Mouse (Mus musculus) induced T-regulatory cell, adult 2 months (primary cell): ENCODE results near the gene Gp1ba.
A peak's percentile ranks its signal among the peaks of the same experiment; 100 is the strongest.

Source experiments
- DNase-seq: peaks from one replicate; pipeline ENCODE4 v3.0.0-alpha.2; 2012; ENCODE audit warnings: low read depth

Gene Gp1ba

DNA sequence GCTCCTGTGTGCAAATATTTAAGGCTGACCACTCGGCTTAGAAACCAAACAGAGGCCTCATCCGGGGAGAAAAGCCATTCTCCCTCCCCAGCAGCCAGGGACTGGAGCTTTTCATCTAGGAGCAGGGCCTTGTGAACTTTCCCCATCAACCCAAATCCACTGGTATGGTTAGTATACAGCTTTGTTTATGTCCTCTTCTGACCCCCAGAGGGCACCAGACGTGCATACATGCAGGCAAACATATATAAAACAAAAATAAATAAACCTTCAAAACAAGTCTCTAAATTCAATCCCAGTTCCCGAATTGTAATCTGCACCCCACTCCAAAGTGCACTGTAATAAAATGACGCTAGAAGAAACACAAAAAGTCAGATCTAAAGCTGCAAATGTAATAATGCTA lies 9.4 kb upstream of the Gp1ba start:
- DNase-seq, result peak; percentile 77

- DNase-seq, result no peak
These were observed 8.8 kb upstream of the Gp1ba start for GRCm38 (mm10) chr11:70630129-70630528.

GRCm38 (mm10) chr11:70635601-70636000 lies 3.3 kb upstream of the Gp1ba start:
- no peak for DNase-seq

GRCm38 (mm10) chr11:70637764-70638163 lies 1.2 kb upstream of the Gp1ba start:
- no peak for DNase-seq

DNA sequence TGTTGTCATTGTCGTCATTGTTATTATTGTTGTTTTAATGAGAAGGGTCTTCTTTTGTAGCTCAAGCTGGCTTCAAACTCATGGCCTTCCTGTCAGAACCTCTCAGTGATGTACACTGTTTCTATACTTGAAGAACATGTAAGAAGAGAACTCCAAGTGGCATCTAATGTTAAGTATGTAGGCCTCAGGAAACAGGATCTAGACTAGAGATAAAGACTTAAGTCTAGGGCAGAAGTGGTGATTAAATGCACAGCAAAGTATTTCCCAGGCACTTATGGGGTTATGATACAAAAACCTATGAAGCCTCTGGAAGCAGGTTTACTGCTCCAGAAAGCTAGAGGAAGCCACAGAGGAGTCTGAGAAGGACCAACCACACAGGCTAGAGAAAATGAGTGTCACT lies 629 bp upstream of the Gp1ba start:
- no peak for DNase-seq

DNA sequence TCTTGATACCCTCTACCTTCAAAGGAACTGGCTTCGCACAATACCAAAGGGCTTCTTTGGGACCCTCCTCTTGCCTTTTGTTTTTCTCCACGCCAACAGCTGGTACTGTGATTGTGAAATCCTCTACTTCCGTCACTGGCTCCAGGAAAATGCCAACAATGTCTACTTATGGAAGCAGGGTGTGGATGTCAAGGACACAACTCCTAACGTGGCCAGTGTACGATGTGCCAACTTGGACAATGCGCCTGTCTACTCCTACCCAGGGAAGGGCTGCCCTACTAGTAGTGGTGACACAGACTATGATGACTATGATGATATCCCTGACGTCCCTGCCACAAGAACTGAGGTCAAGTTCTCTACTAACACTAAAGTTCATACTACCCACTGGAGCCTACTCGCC lies 1.1 kb downstream of the Gp1ba start:
- no peak for DNase-seq

DNA sequence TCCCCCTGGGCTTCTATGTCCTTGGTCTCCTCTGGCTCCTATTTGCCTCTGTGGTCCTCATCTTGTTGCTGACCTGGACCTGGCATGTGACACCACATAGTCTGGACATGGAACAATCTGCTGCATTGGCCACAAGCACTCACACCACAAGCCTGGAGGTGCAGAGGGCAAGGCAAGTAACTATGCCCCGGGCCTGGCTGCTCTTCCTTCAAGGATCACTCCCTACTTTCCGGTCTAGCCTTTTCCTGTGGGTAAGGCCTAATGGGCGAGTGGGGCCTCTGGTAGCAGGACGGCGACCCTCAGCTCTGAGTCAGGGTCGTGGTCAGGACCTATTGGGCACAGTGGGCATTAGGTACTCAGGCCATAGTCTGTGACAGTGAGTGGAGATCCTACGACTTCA lies 2.3 kb downstream of the Gp1ba start:
- DNase-seq, result no peak

DNA sequence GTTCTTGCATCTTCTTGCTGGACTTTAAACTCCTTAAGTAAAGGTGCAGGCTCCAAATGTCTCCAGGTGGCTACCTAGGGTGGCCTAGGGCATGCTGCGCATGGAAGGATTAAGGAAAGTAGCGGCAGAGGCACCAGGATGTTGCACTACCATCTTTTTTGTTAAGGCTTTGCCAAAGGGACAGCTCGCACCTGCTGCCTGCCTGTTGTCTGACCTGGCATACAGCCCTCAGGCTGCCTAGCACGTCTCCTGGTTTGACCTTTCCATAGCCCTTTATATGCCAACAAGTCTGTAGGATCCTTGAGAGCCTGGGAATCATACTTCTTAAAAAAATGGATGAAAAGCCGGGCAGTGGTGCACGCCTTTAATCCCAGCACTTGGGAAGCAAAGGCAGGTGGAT lies 4.1 kb downstream of the Gp1ba start:
- no peak for DNase-seq

GRCm38 (mm10) chr11:70644564-70645103 lies 5.7 kb downstream of the Gp1ba start:
- no peak for DNase-seq

GRCm38 (mm10) chr11:70645461-70646258 lies 6.7 kb downstream of the Gp1ba start:
- DNase-seq, result no peak

GRCm38 (mm10) chr11:70646259-70646555 lies 7.3 kb downstream of the Gp1ba start:
- DNase-seq, result no peak

DNA sequence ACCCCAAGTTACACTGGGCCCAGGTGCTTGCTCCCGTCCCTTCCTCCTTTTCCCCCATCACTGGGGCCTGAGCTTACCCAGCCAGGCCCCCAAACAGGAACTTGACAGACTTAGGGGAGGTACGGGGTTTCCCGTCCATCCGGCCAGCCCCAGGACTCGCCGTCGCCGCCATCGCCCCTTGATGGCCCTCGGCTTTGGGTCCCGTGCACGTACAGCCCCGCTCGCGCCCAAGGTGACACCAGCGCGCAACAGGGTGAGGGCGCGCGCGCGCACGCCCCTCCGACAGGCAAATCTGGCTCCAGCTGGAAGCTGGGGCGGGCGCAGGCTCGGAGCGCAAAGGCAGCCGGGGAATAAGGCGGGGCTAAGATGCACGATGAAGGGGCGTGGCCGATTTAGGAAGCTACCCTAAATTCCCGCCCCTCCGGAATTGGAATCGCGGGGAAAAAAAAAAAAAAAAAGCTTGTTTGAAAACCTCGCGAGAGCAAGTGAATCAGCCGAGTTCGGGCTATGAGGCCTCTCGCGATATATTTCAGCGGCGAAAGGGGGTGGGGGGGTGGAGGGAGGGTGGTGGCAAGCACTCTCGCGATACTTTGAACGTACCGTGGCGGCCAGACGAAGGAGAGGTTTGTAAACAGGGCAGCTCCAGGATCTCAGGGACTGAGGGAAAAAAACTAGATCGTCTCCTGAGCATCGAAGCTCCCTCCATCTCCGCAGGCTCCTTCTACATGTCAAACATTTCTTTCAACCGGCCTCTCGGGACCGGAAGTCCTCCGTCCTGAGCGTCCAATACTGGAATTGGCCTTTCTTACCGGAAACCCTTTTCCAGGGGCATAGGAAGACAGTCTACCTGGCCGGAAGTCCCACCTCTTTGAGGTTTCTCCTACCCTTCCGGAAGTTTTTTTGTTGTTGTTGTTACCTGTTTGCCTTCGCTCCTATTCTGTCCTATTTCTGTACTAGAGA lies 8.0 kb downstream of the Gp1ba start, which contains the start of the genes Rnf167 and Slc25a11:
Rnf167 (plus strand) TSS at position 545 of the 960 bp plus-strand sequence.
Slc25a11 (minus strand) TSS at position 789 of the 960 bp plus-strand sequence.
- peak; percentile 100 for DNase-seq

DNA sequence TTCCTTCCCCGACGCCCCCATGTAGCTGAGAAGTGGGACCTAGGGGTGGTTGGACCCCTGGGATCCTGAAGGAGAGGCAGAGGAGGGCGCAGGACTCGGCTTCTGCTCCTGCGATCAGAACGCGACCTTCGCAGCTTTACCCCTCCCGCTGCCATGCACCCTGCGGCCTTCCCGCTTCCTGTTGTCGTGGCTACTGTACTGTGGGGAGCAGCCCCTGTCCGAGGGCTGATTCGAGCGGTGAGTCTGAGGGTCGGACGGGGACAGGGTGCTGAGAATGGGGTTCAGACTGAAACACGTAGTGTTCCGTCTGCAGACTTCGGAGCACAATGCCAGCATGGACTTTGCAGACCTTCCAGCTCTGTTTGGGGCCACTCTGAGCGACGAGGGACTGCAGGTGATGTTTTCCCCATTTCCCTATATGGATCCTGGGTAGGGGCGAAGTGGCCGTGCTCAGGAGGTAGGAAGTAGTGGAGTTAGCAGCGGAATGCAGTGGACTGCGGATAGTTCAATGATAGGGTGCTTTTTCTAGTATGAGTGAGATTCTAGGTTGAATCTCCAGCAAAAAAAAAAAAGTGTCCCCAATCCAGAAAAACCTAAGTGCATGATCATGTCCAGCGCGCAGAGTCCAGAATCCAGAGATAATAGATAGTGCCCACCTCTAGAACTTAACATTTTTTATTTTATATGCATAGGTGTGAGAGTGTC lies 8.9 kb downstream of the Gp1ba start:
- DNase-seq, result no peak

DNA sequence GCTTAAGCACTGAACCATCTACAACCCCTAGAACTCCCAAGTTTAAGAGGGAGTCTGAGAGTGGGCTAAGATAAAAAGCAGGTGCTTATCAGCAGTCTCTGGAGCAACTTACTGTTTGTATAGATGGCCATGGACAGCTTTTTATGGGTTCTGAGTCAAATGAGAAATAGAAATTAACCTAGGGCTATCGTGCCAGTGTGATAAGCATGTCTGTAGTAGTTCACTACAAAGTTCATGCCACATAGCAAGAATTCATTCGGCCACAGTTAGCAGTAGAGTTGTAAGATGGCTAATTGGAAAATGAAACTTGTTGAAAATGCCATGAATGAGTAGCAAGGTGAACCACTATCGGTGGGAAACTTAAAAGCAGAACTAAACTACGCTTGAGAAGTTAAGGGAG lies 9.6 kb downstream of the Gp1ba start:
- peak; percentile 77 for DNase-seq

GRCm38 (mm10) chr11:70649185-70649734 lies 10.3 kb downstream of the Gp1ba start:
- peak; percentile 47 for DNase-seq

GRCm38 (mm10) chr11:70650322-70651175 lies 11.6 kb downstream of the Gp1ba start:
- DNase-seq, result peak; percentile 88

DNA sequence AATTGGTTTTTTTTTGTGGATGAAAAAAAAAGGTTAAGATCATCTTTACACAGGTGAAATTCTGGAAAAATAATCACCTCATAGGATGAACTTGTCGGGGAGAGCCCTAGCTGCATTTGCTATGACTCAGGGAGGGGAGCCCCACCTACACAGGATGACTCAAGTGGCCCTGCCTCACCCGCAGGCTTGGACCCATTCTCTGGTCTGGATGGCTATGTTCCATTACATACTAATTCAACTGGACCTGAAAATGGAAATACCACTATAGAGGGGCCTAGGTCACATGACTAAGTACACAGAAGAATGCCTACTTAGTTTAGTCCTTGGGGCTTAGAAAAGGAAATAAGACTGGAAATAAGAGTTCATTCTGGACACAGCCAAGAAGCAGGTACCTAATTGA lies 12.5 kb downstream of the Gp1ba start:
- peak; percentile 72 for DNase-seq

DNA sequence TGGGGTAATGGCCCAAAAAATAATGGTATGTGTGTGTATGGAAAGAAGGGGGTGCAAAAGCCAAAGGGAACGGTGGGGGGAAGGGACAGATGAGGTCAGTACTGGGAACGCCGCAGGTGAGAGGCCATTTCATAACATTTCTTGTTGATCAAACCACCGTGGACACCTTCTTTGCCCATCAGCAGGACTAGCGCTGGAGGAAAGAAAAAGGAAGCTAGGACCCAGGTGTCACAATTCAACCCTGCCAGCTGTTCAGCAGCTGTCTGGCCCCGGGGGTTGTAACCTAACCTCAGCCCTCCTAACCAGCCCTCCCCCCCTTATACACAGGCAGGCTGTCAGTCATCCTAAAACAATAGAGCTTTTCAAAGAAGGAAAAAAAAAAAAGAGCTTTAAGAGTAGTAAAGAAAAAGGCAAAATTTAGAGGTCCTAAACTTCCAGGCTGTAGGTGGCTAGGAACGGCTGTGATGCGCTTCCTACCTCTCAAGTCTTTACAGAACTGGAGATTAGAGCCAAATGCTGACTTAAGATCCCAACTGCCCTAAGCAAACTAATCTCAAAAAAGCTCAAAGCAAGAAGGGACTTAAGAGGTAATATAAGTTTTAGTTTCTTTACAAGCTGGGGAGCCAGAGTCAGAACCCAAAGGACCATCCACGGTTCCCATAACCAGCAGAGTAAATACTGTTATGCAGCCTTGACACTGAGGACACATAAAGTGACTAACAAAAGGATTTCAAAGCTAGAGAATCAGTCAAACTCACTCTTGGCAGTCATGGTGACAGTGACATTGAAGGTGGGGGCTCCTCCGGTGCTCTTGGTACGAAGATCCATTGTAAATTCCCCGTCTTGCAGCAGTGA lies 13.3 kb downstream of the Gp1ba start:
- DNase-seq, result peak; percentile 62

GRCm38 (mm10) chr11:70652884-70653344 lies 14.0 kb downstream of the Gp1ba start:
- no peak for DNase-seq
